Mouse (Mus musculus) forebrain, embryonic 14.5 days (tissue): ENCODE measurements around the gene St6galnac6. TPM values are rescaled to one million over a fixed set of nuclear protein-coding genes. Genes with fewer than 3 reads are reported as not detected.

Experiments used
- ATAC-seq: fragments of 200-750 bp; cut with Nextera tagmentation; 2 replicates; pipeline ENCODE4 v1.8.0; 2017; ENCODE audit warnings: mild to moderate bottlenecking, moderate library complexity
- DNase-seq: peaks from one replicate; pipeline ENCODE4 v3.0.0-alpha.2; 2015; ENCODE audit warnings: low spot score
- H3K27ac ChIP-seq: fragments of 300-500 bp; sonication (generic); 2 replicates; pipeline ENCODE4 v1.5.1; 2014; ENCODE audit warnings: low read depth, mild to moderate bottlenecking, control low read depth, low read length, moderate library complexity
- H3K27me3 ChIP-seq: fragments of 300-500 bp; sonication (generic); replicated peaks from 2 replicates; pipeline ENCODE4 v1.6.1; 2014; ENCODE audit warnings: low read length, control low read depth, mixed read lengths; ENCODE audit not compliant: control insufficient read depth, insufficient read depth
- H3K36me3 ChIP-seq: fragments of 300-500 bp; sonication (generic); 2 replicates; pipeline ENCODE4 v1.6.1; 2014; ENCODE audit warnings: low read length, control low read depth; ENCODE audit not compliant: control insufficient read depth, insufficient read depth
- H3K4me1 ChIP-seq: fragments of 300-500 bp; sonication (generic); 2 replicates; pipeline ENCODE4 v1.6.1; 2014; ENCODE audit warnings: antibody characterized with exemption, low read length, control low read depth; ENCODE audit not compliant: control insufficient read depth, insufficient read depth
- H3K4me2 ChIP-seq: fragments of 300-500 bp; sonication (generic); 2 replicates; pipeline ENCODE4 v1.6.1; 2014; ENCODE audit warnings: mild to moderate bottlenecking, control low read depth, low read length
- H3K4me3 ChIP-seq: fragments of 300-500 bp; sonication (generic); 2 replicates; pipeline ENCODE4 v1.5.1; 2014; ENCODE audit warnings: low read depth, low read length, control low read depth
- H3K9ac ChIP-seq: fragments of 300-500 bp; sonication (generic); 2 replicates; pipeline ENCODE4 v1.6.1; 2014; ENCODE audit warnings: mild to moderate bottlenecking, low read length, control low read depth, moderate library complexity
- H3K9me3 ChIP-seq: fragments of 300-500 bp; sonication (generic); replicated peaks from 2 replicates; pipeline ENCODE4 v1.6.1; 2016; ENCODE audit warnings: low read length, control low read depth, mixed read lengths; ENCODE audit not compliant: control insufficient read depth
- WGBS: fragments of 180-500 bp; shearing (Covaris S2); extraction: QIAGEN DNeasy Blood & Tissue Kit; methylation state at CpG from one replicate; pipeline ENCODE4 v1.1.7; 2014; 5-methylcytosine and 5-hydroxymethylcytosine counted together
- polyA plus RNA-seq: library from polyadenylated mRNA; unstranded; fragments of >200 nt; fragmentation: Nextera tagmentation; extraction: Ambion mirVana; gene quantifications from 2 replicates; pipeline ENCODE4 v1.2.1, GENCODE M21; 2014

St6galnac6 gene
- polyA plus RNA-seq, 1 experiment from 2014 or later, result 5.7 TPM

GRCm38 (mm10) chr2:32578146-32579046 is 21.1 kb upstream of the St6galnac6 start:
- DNase-seq, result no peak
- Histone ChIP-seq H3K4me3 (no peak overlapping the region), H3K27ac (no peak overlapping the region), H3K9ac (no peak overlapping the region), H3K4me2 (no peak overlapping the region), H3K27me3 (0 out of 2 replicates have a peak, but pooled peaks cover 5% of the 10 kb centered on the region), H3K4me1 (0 out of 2 replicates have a peak, but pooled peaks cover 3% of the 10 kb centered on the region), H3K36me3 (0 out of 2 replicates have a peak, but pooled peaks cover 1% of the 10 kb centered on the region), H3K9me3 (no peaks in the 10 kb centered on the region)
- WGBS, result 47% methylated on average over 17 of the region's 30 CpGs
- ATAC-seq, result no peak

DNA sequence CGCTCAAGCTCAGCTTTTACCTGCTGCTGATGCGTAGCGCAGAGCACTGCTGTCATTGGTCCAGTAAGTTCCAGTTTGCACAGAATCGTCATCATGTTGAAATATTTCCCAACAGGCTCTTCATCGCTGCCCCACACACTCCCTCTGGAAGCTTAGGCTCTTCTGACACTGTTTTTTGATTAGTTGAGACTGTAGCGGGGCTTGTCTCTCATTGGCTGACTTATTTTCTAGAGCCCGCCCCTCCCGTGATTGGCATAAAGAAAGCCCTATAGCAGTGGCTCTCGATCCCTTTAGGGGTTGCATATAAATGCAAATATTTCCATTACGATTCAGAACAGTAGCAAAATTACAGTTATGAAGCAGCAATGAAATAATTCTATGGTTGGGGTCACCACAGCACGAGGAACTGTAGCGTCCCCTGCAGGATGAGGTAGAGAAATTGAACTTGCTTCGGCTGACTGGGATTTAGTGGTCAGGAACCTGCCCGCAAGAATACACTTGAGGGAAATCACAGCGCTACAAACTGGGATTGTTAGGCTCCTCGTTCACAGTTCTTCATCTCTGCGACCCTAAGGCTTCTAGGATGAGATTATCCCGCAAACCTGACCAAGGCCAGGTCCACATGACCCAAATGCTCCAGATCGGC is 17.9 kb upstream of the St6galnac6 start:
- Histone ChIP-seq H3K27me3 (0 out of 2 replicates have a peak, but pooled peaks cover 5% of the 10 kb centered on the region), H3K9me3 (no peaks in the 10 kb centered on the region), H3K4me1 (0 out of 2 replicates have a peak, but pooled peaks cover 3% of the 10 kb centered on the region), H3K4me2 (peak overlapping the region; percentile 38; the same call in 1 of the 2 replicates), H3K9ac (peak overlapping the region; percentile 41; the same call in 1 of the 2 replicates), H3K36me3 (no peaks in the 10 kb centered on the region), H3K4me3 (peak overlapping the region; percentile 17), H3K27ac (no peak overlapping the region)
- WGBS, result 35% methylated on average over 19 of the region's 19 CpGs
- ATAC-seq (peak; percentile 79), DNase-seq (peak; percentile 85)

GRCm38 (mm10) chr2:32582830-32583799 is 16.4 kb upstream of the St6galnac6 start:
- Histone ChIP-seq H3K27ac (no peak overlapping the region), H3K9me3 (no peaks in the 10 kb centered on the region)
- 12% methylated on average over 37 of the region's 37 CpGs for WGBS

GRCm38 (mm10) chr2:32585149-32585714 is 14.3 kb upstream of the St6galnac6 start:
- Histone ChIP-seq H3K27ac (no peak overlapping the region), H3K4me1 (peaks cover 13% of the 10 kb centered on the region), H3K36me3 (no peaks in the 10 kb centered on the region), H3K9ac (no peak overlapping the region), H3K4me2 (no peak overlapping the region), H3K9me3 (no peaks in the 10 kb centered on the region), H3K4me3 (no peak overlapping the region), H3K27me3 (no peaks in the 10 kb centered on the region)
- ATAC-seq (no peak), DNase-seq (no peak)
- 85% methylated on average over 7 of the region's 7 CpGs for WGBS

More at GRCm38 (mm10) chr2:32582830-32583799, 16.4 kb upstream of the St6galnac6 start:
- H3K36me3 ChIP-seq, result no peaks in the 10 kb centered on the region
- peak overlapping the region; percentile 19 for H3K4me3 ChIP-seq
- peak overlapping the region; percentile 48 for H3K9ac ChIP-seq
- H3K4me1 ChIP-seq, result peaks cover 11% of the 10 kb centered on the region
- DNase-seq (peak; percentile 91), ATAC-seq (peak; percentile 73)
- peak overlapping the region; percentile 52 for H3K4me2 ChIP-seq
- 0 out of 2 replicates have a peak, but pooled peaks cover 3% of the 10 kb centered on the region for H3K27me3 ChIP-seq

- Histone ChIP-seq H3K9ac (peak within 1 kb of the TSS; percentile 71), H3K4me1 (peaks cover 13% of the 10 kb centered on the region), H3K4me2 (peak within 1 kb of the TSS; percentile 61), H3K27me3 (no peaks in the 10 kb centered on the region), H3K36me3 (no peaks in the 10 kb centered on the region), H3K9me3 (no peaks in the 10 kb centered on the region), H3K27ac (no peak within 1 kb of the TSS), H3K4me3 (peak within 1 kb of the TSS; percentile 41)
- ATAC-seq, result peak; percentile 88
- WGBS, result under 1% methylated on average over 38 of the region's 38 CpGs
- DNase-seq, result peak; percentile 94
Observed at GRCm38 (mm10) chr2:32586871-32587351, 12.6 kb upstream of the St6galnac6 start, which contains the start of gene St6galnac4. St6galnac4 (plus strand) TSS chr2:32587095.

GRCm38 (mm10) chr2:32587731-32588321 is 11.7 kb upstream of the St6galnac6 start:
- DNase-seq (no peak), ATAC-seq (no peak)
- Histone ChIP-seq H3K36me3 (no peaks in the 10 kb centered on the region), H3K27ac (no peak overlapping the region), H3K27me3 (no peaks in the 10 kb centered on the region), H3K4me2 (peak overlapping the region; percentile 61), H3K4me3 (peak overlapping the region; percentile 41), H3K4me1 (peaks cover 13% of the 10 kb centered on the region), H3K9me3 (no peaks in the 10 kb centered on the region), H3K9ac (peak overlapping the region; percentile 71)
- 57% methylated on average over 9 of the region's 9 CpGs for WGBS

DNA sequence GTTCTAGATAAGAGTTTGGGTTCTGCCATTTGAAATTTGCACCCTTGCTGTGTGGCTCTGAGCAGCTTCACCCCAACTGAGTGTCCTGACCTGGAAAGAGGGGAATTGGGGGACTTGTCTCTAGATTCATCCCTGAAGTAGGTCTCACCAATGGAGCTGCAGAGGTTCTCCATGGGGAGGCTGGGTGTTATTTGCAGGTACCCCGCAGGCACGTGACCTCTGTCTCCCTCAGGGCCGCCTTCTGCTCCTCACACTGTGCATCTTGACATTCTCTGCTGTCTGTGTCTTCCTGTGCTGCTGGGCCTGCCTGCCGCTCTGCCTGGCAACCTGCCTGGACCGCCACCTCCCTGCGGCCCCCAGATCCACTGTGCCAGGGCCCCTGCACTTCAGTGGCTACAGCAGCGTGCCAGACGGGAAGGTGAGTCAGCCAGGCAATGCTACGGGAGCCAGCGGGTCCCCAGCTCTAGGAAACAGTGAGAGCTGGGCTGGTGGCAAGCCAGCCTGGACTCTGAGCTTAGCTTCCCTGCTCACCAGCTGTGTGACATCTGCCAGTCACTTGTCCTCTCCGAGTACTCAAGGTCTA is 10.2 kb upstream of the St6galnac6 start:
- no peak overlapping the region for H3K9ac ChIP-seq
- H3K4me2 ChIP-seq, result no peak overlapping the region

More for the DNA sequence above, 10.2 kb upstream of the St6galnac6 start:
- H3K4me3 ChIP-seq, result no peak overlapping the region
- no peak overlapping the region for H3K27ac ChIP-seq
- no peaks in the 10 kb centered on the region for H3K27me3 ChIP-seq
- 59% methylated on average over 11 of the region's 11 CpGs for WGBS
- peaks cover 10% of the 10 kb centered on the region for H3K4me1 ChIP-seq
- no peak for DNase-seq
- no peaks in the 10 kb centered on the region for H3K36me3 ChIP-seq
- H3K9me3 ChIP-seq, result no peaks in the 10 kb centered on the region
- no peak for ATAC-seq
